Mouse (Mus musculus) embryonic facial prominence, embryonic 14.5 days (tissue): ENCODE results near the gene Tmtc2. TPM values are rescaled to one million over a fixed set of nuclear protein-coding genes. Genes with fewer than 3 reads are reported as not detected.
A peak's percentile ranks its signal among the peaks of the same experiment; 100 is the strongest.

Experiments
- ATAC-seq: fragments of 200-750 bp; cut with Nextera tagmentation; 2 replicates; pipeline ENCODE4 v1.8.0; 2017; ENCODE audit warnings: low read depth, moderate number of reproducible peaks, moderate TSS enrichment
- DNase-seq: peaks from one replicate; pipeline ENCODE4 v3.0.0-alpha.2; 2015; ENCODE audit warnings: low spot score
- H3K27ac ChIP-seq: fragments of 300-500 bp; sonication (generic); replicated peaks from 2 replicates; pipeline ENCODE4 v1.5.1; 2014; ENCODE audit warnings: low read depth, mild to moderate bottlenecking, low read length, moderate library complexity
- H3K27me3 ChIP-seq: fragments of 300-500 bp; sonication (generic); replicated peaks from 2 replicates; pipeline ENCODE4 v1.6.1; 2014; ENCODE audit warnings: low read length; ENCODE audit not compliant: control insufficient read depth, insufficient read depth
- H3K36me3 ChIP-seq: fragments of 300-500 bp; sonication (generic); 2 replicates; pipeline ENCODE4 v1.6.1; 2014; ENCODE audit warnings: low read length, mixed read lengths; ENCODE audit not compliant: control insufficient read depth, insufficient read depth
- H3K4me1 ChIP-seq: fragments of 300-500 bp; sonication (generic); 2 replicates; pipeline ENCODE4 v1.6.1; 2014; ENCODE audit warnings: antibody characterized with exemption, low read length; ENCODE audit not compliant: control insufficient read depth, insufficient read depth
- H3K4me2 ChIP-seq: fragments of 300-500 bp; sonication (generic); 2 replicates; pipeline ENCODE4 v1.6.1; 2014; ENCODE audit warnings: low read depth, mild to moderate bottlenecking, low read length, moderate library complexity, mixed read lengths
- H3K4me3 ChIP-seq: fragments of 300-500 bp; sonication (generic); 2 replicates; pipeline ENCODE4 v1.5.1; 2014; ENCODE audit warnings: low read depth, mild to moderate bottlenecking, low read length
- H3K9ac ChIP-seq: fragments of 300-500 bp; sonication (generic); 2 replicates; pipeline ENCODE4 v1.6.1; 2014; ENCODE audit warnings: low read depth, mild to moderate bottlenecking, low read length, moderate library complexity, mixed read lengths
- H3K9me3 ChIP-seq: fragments of 300-500 bp; sonication (generic); 2 replicates; pipeline ENCODE4 v1.6.1; 2016; ENCODE audit warnings: low read length; ENCODE audit not compliant: control insufficient read depth
- WGBS: fragments of 180-500 bp; shearing (Covaris S2); extraction: QIAGEN DNeasy Blood & Tissue Kit; methylation state at CpG from one replicate; pipeline ENCODE4 v1.1.7; 2014; 5-methylcytosine and 5-hydroxymethylcytosine counted together
- polyA plus RNA-seq: library from polyadenylated mRNA; unstranded; fragments of >200 nt; fragmentation: Nextera tagmentation; extraction: Ambion mirVana; gene quantifications from 2 replicates; pipeline ENCODE4 v1.2.1, GENCODE M21; 2014

Tmtc2 gene
- polyA plus RNA-seq, 1 experiment from 2014 or later: 9.4 TPM

GRCm38 (mm10) chr10:105574695-105575660 is 727 bp upstream of the Tmtc2 start:
- Histone ChIP-seq H3K9me3 (no peaks in the 10 kb centered on the region), H3K27ac (peak overlapping the region; percentile 91), H3K4me1 (peaks cover 34% of the 10 kb centered on the region), H3K36me3 (no peaks in the 10 kb centered on the region), H3K27me3 (no peaks in the 10 kb centered on the region), H3K4me3 (peak overlapping the region; percentile 89), H3K9ac (peak overlapping the region; percentile 52), H3K4me2 (peak overlapping the region; percentile 78)
- under 1% methylated on average over 44 of the region's 44 CpGs for WGBS
- peak; percentile 95 for DNase-seq
- ATAC-seq: peak; percentile 79

GRCm38 (mm10) chr10:105573306-105573907 is 844 bp downstream of the Tmtc2 start:
- H3K27ac ChIP-seq: peak overlapping the region; percentile 91
- no peaks in the 10 kb centered on the region for H3K36me3 ChIP-seq
- H3K9me3 ChIP-seq: no peaks in the 10 kb centered on the region
- H3K9ac ChIP-seq: peak overlapping the region; percentile 83
- DNase-seq: peak; percentile 70
- ATAC-seq: peak; percentile 4; the same call in 1 of the 2 replicates
- H3K27me3 ChIP-seq: no peaks in the 10 kb centered on the region
- WGBS: under 1% methylated on average over 33 of the region's 37 CpGs
- H3K4me3 ChIP-seq: peak overlapping the region; percentile 89
- peaks cover 30% of the 10 kb centered on the region for H3K4me1 ChIP-seq
- peak overlapping the region; percentile 78 for H3K4me2 ChIP-seq

- H3K36me3 ChIP-seq: 0 out of 2 replicates have a peak, but pooled peaks cover 2% of the 10 kb centered on the region
- DNase-seq: peak; percentile 32
- ATAC-seq: no peak
- H3K9ac ChIP-seq: peak overlapping the region; percentile 83
- H3K4me2 ChIP-seq: peak overlapping the region; percentile 78
- H3K4me1 ChIP-seq: peaks cover 27% of the 10 kb centered on the region
- no peaks in the 10 kb centered on the region for H3K27me3 ChIP-seq
- no peak overlapping the region for H3K27ac ChIP-seq
- 2% methylated on average over 16 of the region's 16 CpGs for WGBS
- no peaks in the 10 kb centered on the region for H3K9me3 ChIP-seq
- peak overlapping the region; percentile 89 for H3K4me3 ChIP-seq
Measured at GRCm38 (mm10) chr10:105572829-105573228, 1.4 kb downstream of the Tmtc2 start.

- ATAC-seq: no peak
- Histone ChIP-seq H3K36me3 (0 out of 2 replicates have a peak, but pooled peaks cover 4% of the 10 kb centered on the region), H3K4me3 (peak overlapping the region; percentile 89), H3K4me2 (peak overlapping the region; percentile 78), H3K9ac (peak overlapping the region; percentile 83), H3K9me3 (no peaks in the 10 kb centered on the region), H3K4me1 (peaks cover 25% of the 10 kb centered on the region), H3K27me3 (no peaks in the 10 kb centered on the region), H3K27ac (no peak overlapping the region)
- 40% methylated on average over 7 of the region's 7 CpGs for WGBS
- no peak for DNase-seq
Measured at GRCm38 (mm10) chr10:105572301-105572700, 1.9 kb downstream of the Tmtc2 start.

GRCm38 (mm10) chr10:105571831-105572230 is 2.4 kb downstream of the Tmtc2 start:
- WGBS: 67% methylated on average over 4 of the region's 4 CpGs
- ATAC-seq (no peak), DNase-seq (no peak)
- Histone ChIP-seq H3K9me3 (no peaks in the 10 kb centered on the region), H3K4me1 (peaks cover 25% of the 10 kb centered on the region), H3K4me3 (peak overlapping the region; percentile 89), H3K4me2 (peak overlapping the region; percentile 78), H3K27me3 (no peaks in the 10 kb centered on the region), H3K9ac (peak overlapping the region; percentile 83; the same call in 1 of the 2 replicates), H3K36me3 (0 out of 2 replicates have a peak, but pooled peaks cover 4% of the 10 kb centered on the region), H3K27ac (no peak overlapping the region)

- no peak for ATAC-seq
- H3K9ac ChIP-seq: no peak overlapping the region
- H3K36me3 ChIP-seq: 0 out of 2 replicates have a peak, but pooled peaks cover 4% of the 10 kb centered on the region
- no peak for DNase-seq
- H3K4me1 ChIP-seq: peaks cover 25% of the 10 kb centered on the region
- peak overlapping the region; percentile 89 for H3K4me3 ChIP-seq
- H3K9me3 ChIP-seq: no peaks in the 10 kb centered on the region
- no peak overlapping the region for H3K27ac ChIP-seq
- 85% methylated on average over 8 of the region's 8 CpGs for WGBS
- peak overlapping the region; percentile 78 for H3K4me2 ChIP-seq
- no peaks in the 10 kb centered on the region for H3K27me3 ChIP-seq
Measured at GRCm38 (mm10) chr10:105571019-105571418, 3.2 kb downstream of the Tmtc2 start.

- H3K27ac ChIP-seq: no peak overlapping the region
- H3K9me3 ChIP-seq: no peaks in the 10 kb centered on the region
- ATAC-seq (no peak), DNase-seq (no peak)
- no peak overlapping the region for H3K4me3 ChIP-seq
- no peak overlapping the region for H3K9ac ChIP-seq
- H3K36me3 ChIP-seq: 0 out of 2 replicates have a peak, but pooled peaks cover 4% of the 10 kb centered on the region
- peaks cover 20% of the 10 kb centered on the region for H3K4me1 ChIP-seq
- H3K27me3 ChIP-seq: no peaks in the 10 kb centered on the region
- WGBS: 91% methylated on average over 4 of the region's 4 CpGs
- H3K4me2 ChIP-seq: no peak overlapping the region
Measured at GRCm38 (mm10) chr10:105569573-105569972, 4.7 kb downstream of the Tmtc2 start.

GRCm38 (mm10) chr10:105567825-105568531 is 6.3 kb downstream of the Tmtc2 start:
- Histone ChIP-seq H3K4me1 (peaks cover 20% of the 10 kb centered on the region), H3K27ac (no peak overlapping the region), H3K36me3 (peaks cover 4% of the 10 kb centered on the region; the same call in 1 of the 2 replicates), H3K4me3 (no peak overlapping the region), H3K27me3 (no peaks in the 10 kb centered on the region), H3K9ac (no peak overlapping the region), H3K4me2 (no peak overlapping the region), H3K9me3 (no peaks in the 10 kb centered on the region)
- ATAC-seq (no peak), DNase-seq (no peak)
- WGBS: 78% methylated on average over 8 of the region's 8 CpGs
